Mouse (Mus musculus): ENCODE data around the gene Ceacam10.
"Not testable (repeated sequence)": the region's sequence is repeated elsewhere in the genome, so short reads cannot be mapped to it uniquely, and the experiment has no call there.

The Ceacam10 gene

GRCm38 (mm10) chr7:24776918-24777317 lies at the start of gene Ceacam10:
TSS of gene Ceacam10 (plus strand) at chr7:24777206.
- DNase-seq (ENCODE audit: low read depth, low spot score): not testable (repeated sequence)

GRCm38 (mm10) chr7:24735970-24736670 lies 40.9 kb upstream of the Ceacam10 start:
- DNase-seq (ENCODE audit: low read depth, low spot score): peak; percentile 52

GRCm38 (mm10) chr7:24750695-24751094 lies 26.3 kb upstream of the Ceacam10 start:
- no peak for DNase-seq (ENCODE audit: low read depth, low spot score)

- no peak for DNase-seq (ENCODE audit: low read depth, low spot score)
These were observed 25.4 kb upstream of the Ceacam10 start for GRCm38 (mm10) chr7:24751610-24752009.

GRCm38 (mm10) chr7:24753476-24753875 lies 23.5 kb upstream of the Ceacam10 start:
- DNase-seq (ENCODE audit: low read depth, low spot score): no peak

GRCm38 (mm10) chr7:24758520-24758919 lies 18.5 kb upstream of the Ceacam10 start:
- no peak for DNase-seq (ENCODE audit: low read depth, low spot score)

- DNase-seq (ENCODE audit: low read depth, low spot score): no peak
These were observed 16.8 kb upstream of the Ceacam10 start, which contains the start of gene Cd177 for GRCm38 (mm10) chr7:24760211-24760610. TSS of gene Cd177 (minus strand) at chr7:24760311.

GRCm38 (mm10) chr7:24761161-24761560 lies 15.8 kb upstream of the Ceacam10 start:
- DNase-seq (ENCODE audit: low read depth, low spot score): no peak

GRCm38 (mm10) chr7:24762574-24762973 lies 14.4 kb upstream of the Ceacam10 start:
- DNase-seq (ENCODE audit: low read depth, low spot score): no peak

- DNase-seq (ENCODE audit: low read depth, low spot score): no peak
These were observed 5.6 kb upstream of the Ceacam10 start for GRCm38 (mm10) chr7:24771361-24771760.

- DNase-seq (ENCODE audit: low read depth, low spot score): no peak
These were observed 3.0 kb upstream of the Ceacam10 start for GRCm38 (mm10) chr7:24773942-24774535.

GRCm38 (mm10) chr7:24776145-24776544 lies 861 bp upstream of the Ceacam10 start:
- no peak for DNase-seq (ENCODE audit: low read depth, low spot score)

- DNase-seq (ENCODE audit: low read depth, low spot score): no peak
These were observed 20.9 kb downstream of the Ceacam10 start for GRCm38 (mm10) chr7:24797918-24798317.

- DNase-seq (ENCODE audit: low read depth, low spot score): no peak
These were observed 25.3 kb downstream of the Ceacam10 start for GRCm38 (mm10) chr7:24802149-24802767.

- DNase-seq (ENCODE audit: low read depth, low spot score): no peak
These were observed 27.8 kb downstream of the Ceacam10 start for GRCm38 (mm10) chr7:24804826-24805225.

- no peak for DNase-seq (ENCODE audit: low read depth, low spot score)
These were observed 32.0 kb downstream of the Ceacam10 start for GRCm38 (mm10) chr7:24809041-24809440.

- peak; percentile 79 for DNase-seq (ENCODE audit: low read depth, low spot score)
These were observed 40.5 kb downstream of the Ceacam10 start for GRCm38 (mm10) chr7:24817502-24817901.

- DNase-seq (ENCODE audit: low read depth, low spot score): no peak
These were observed 47.4 kb downstream of the Ceacam10 start for GRCm38 (mm10) chr7:24824452-24824851.

GRCm38 (mm10) chr7:24827181-24827580 lies 50.2 kb downstream of the Ceacam10 start:
- DNase-seq (ENCODE audit: low read depth, low spot score): no peak

Data from mesoderm, embryonic 11.5 days (tissue).